Comparison of ENCODE assay signal across 12 mouse cellular contexts in the genomic region with DNA sequence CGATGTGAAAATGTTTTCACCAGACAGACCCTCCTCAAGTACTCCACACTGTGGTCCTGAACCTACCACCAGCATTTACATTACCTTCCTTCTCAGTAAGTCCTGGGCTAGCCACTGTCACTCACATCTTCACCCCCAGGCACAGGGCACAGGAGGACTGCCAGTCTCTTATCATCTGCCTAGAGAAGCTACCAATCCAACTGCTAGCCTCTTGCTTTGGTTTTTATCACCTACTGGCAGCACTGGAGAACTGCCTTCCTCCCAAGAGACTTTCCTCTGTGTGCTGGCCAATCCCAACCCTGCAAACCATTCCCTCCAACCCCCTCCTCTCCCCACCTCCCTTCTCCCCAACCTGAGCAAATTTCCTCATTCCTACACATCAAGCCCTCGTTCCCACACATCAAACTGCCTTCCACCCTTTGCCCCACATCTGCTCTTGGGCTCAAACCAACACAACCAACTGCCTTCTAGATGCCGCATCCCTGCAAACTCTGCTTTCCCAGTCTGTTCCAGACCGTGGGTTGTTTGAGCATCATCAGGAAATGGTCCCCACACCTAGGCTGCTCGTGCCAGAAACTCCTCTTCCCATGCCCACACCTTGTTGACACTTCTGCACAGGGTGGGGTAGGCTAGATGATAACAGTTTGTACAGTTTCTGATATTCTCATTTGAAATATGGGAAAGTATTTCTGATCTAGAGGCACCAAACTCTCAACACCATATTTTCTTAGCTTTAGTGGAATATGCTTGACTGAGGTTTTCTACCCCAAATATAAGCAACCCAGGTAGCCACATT. TPM values are rescaled to one million over a fixed set of nuclear protein-coding genes. Genes with fewer than 3 reads are reported as not detected.
DNase-seq lines count a peak whose midpoint lies in the region; ATAC-seq and TF ChIP-seq lines count a peak whose summit lies in the region.
"Had no signal": no experiment of that assay in that cellular context is flagged by ENCODE, and none has a peak within 500 bp of the region (broad histone marks: within the 10 kb centered on the region; RNA-seq: fewer than 3 reads in every experiment).

No protein-coding gene starts in this region.

- peak in 1 of 2 experiments; percentile 32 for DNase-seq in heart, adult 2 months
- no peak for DNase-seq in heart, postnatal 14 days
- DNase-seq in lung, postnatal 0 days (ENCODE audit: low spot score) = no peak
- no peak for DNase-seq in lung, postnatal 14 days
- DNase-seq in liver, embryonic 14.5 days (ENCODE audit: low read depth in 3 of 3, low spot score in 3 of 3) = peak; percentile 75 to 79 (median 78)
- no peak for DNase-seq in ovary, adult 18-20 months (ENCODE audit: low spot score)
- no peak for DNase-seq in adrenal gland, postnatal 25 days
- DNase-seq in midbrain, embryonic 14.5 days = no peak
- DNase-seq: cerebellum, postnatal 10 days; right cerebral cortex, postnatal 25 days had no signal

- H3K27ac ChIP-seq in heart, adult 2 months = peak overlapping the region; percentile 78
- H3K27ac ChIP-seq in lung, postnatal 0 days (ENCODE audit: low read length) = no peak overlapping the region
- H3K27ac ChIP-seq in liver, embryonic 14.5 days = peak overlapping the region; percentile 100
- H3K27ac ChIP-seq in midbrain, embryonic 14.5 days (replicated peaks; ENCODE audit: low read depth, low read length) = no peak overlapping the region
- H3K27ac ChIP-seq: embryonic facial prominence, embryonic 15.5 days had no signal

- no peak overlapping the region for H3K9ac ChIP-seq in heart, adult 2 months (ENCODE audit: low read depth, low read length)
- no peak overlapping the region for H3K9ac ChIP-seq in lung, postnatal 0 days (replicated peaks; ENCODE audit: low read depth)
- H3K9ac ChIP-seq in liver, embryonic 14.5 days (replicated peaks) = peak overlapping the region; percentile 84
- no peak overlapping the region for H3K9ac ChIP-seq in midbrain, embryonic 14.5 days (replicated peaks; ENCODE audit: low read length)
- H3K9ac ChIP-seq: embryonic facial prominence, embryonic 15.5 days had no signal

- TF ChIP-seq EP300 in heart, adult 2 months (IDR thresholded peaks at IDR 0.05; ENCODE audit: insufficient read depth, low read depth, low read length) = 0 out of 2 replicates have a peak, but pooled peaks have one; percentile 39
- no peak for TF ChIP-seq EP300 in lung, postnatal 0 days (IDR thresholded peaks at IDR 0.05)
- peak; percentile 70 for TF ChIP-seq EP300 in liver, embryonic 14.5 days (IDR thresholded peaks at IDR 0.05; ENCODE audit: low read depth)

- H3K36me3 ChIP-seq in heart, adult 2 months (ENCODE audit: control insufficient read depth, insufficient read depth, low read length) = peaks cover 41% of the 10 kb centered on the region
- H3K36me3 ChIP-seq in lung, postnatal 0 days (ENCODE audit: insufficient read depth, low read length) = no peaks in the 10 kb centered on the region
- H3K36me3 ChIP-seq in liver, embryonic 14.5 days (replicated peaks; ENCODE audit: control insufficient read depth, insufficient read depth, low read depth) = no peaks in the 10 kb centered on the region; the same call in 1 of the 2 replicates
- H3K36me3 ChIP-seq in midbrain, embryonic 14.5 days (ENCODE audit: control insufficient read depth, insufficient read depth, low read length) = no peaks in the 10 kb centered on the region
- H3K36me3 ChIP-seq: embryonic facial prominence, embryonic 15.5 days had no signal

- TF ChIP-seq POLR2A in heart, adult 2 months (IDR thresholded peaks at IDR 0.05; ENCODE audit: insufficient read depth, low read depth, low read length) = no peak

- H3K4me2 ChIP-seq in lung, postnatal 0 days (replicated peaks; ENCODE audit: low read depth, low read length) = no peak overlapping the region
- H3K4me2 ChIP-seq in liver, embryonic 14.5 days (ENCODE audit: low read depth) = peak overlapping the region; percentile 96
- no peak overlapping the region for H3K4me2 ChIP-seq in midbrain, embryonic 14.5 days (ENCODE audit: low read length)
- H3K4me2 ChIP-seq: embryonic facial prominence, embryonic 15.5 days had no signal

- intact Hi-C loops in heart, adult 2 months (cut with DNase I) = no loop called here
- intact Hi-C loops in heart, postnatal 14 days (cut with DNase I) = no loop called here

- ATAC-seq in lung, postnatal 0 days = peak; percentile 16; the same call in 1 of the 2 replicates
- peak; percentile 81 for ATAC-seq in liver, embryonic 14.5 days (ENCODE audit: insufficient read depth)
- no peak for ATAC-seq in midbrain, embryonic 14.5 days (ENCODE audit: low FRiP score, low TSS enrichment)
- ATAC-seq: midbrain, embryonic 16.5 days had no signal

- WGBS in heart, adult 2 months = 29% methylated on average over 5 of the region's 5 CpGs
- WGBS in lung, postnatal 0 days = 50% methylated on average over 5 of the region's 5 CpGs
- WGBS in liver, embryonic 14.5 days (ENCODE audit: insufficient replicate concordance) = 34% methylated on average over 5 of the region's 5 CpGs
- WGBS in midbrain, embryonic 14.5 days = 86% methylated on average over 5 of the region's 5 CpGs

- peaks cover 50% of the 10 kb centered on the region for H3K4me1 ChIP-seq in heart, adult 2 months (ENCODE audit: control insufficient read depth, insufficient read depth, low read length)
- peaks cover 16% of the 10 kb centered on the region; the same call in 1 of the 2 replicates for H3K4me1 ChIP-seq in lung, postnatal 0 days (ENCODE audit: insufficient read depth, low read depth, low read length)
- peaks cover 83 to 84% of the 10 kb centered on the region in 2 experiments for H3K4me1 ChIP-seq in liver, embryonic 14.5 days (replicated peaks; ENCODE audit: control insufficient read depth in 2 of 2, insufficient read depth in 2 of 2, low read length in 1 of 2)
- H3K4me1 ChIP-seq in midbrain, embryonic 14.5 days (ENCODE audit: control insufficient read depth, insufficient read depth, low read length) = no peaks in the 10 kb centered on the region

- TF ChIP-seq CTCF in heart, adult 2 months (IDR thresholded peaks at IDR 0.05) = peak; percentile 60
- peak; percentile 25 for TF ChIP-seq CTCF in lung, postnatal 0 days (IDR thresholded peaks at IDR 0.05)
- TF ChIP-seq CTCF in liver, embryonic 14.5 days (IDR thresholded peaks at IDR 0.05; ENCODE audit: low read depth) = peak; percentile 77

- H3K9me3 ChIP-seq in lung, postnatal 0 days (ENCODE audit: low read length) = no peaks in the 10 kb centered on the region
- no peaks in the 10 kb centered on the region for H3K9me3 ChIP-seq in liver, embryonic 14.5 days (ENCODE audit: control insufficient read depth, low read length)
- no peaks in the 10 kb centered on the region for H3K9me3 ChIP-seq in midbrain, embryonic 14.5 days (ENCODE audit: control insufficient read depth, low read length)
- H3K9me3 ChIP-seq: embryonic facial prominence, embryonic 15.5 days had no signal

- no peaks in the 10 kb centered on the region; the same call in 1 of the 2 replicates for H3K79me2 ChIP-seq in heart, adult 2 months (replicated peaks; ENCODE audit: control insufficient read depth, insufficient read depth, low read length)

- no peak overlapping the region for H3K4me3 ChIP-seq in heart, adult 2 months
- no peak overlapping the region for H3K4me3 ChIP-seq in lung, postnatal 0 days (ENCODE audit: low read depth, low read length)
- peak overlapping the region; percentile 47 to 53 for H3K4me3 ChIP-seq in liver, embryonic 14.5 days (ENCODE audit: insufficient read depth in 1 of 2, low read depth in 2 of 2, low read length in 2 of 2)
- H3K4me3 ChIP-seq in midbrain, embryonic 14.5 days (replicated peaks; ENCODE audit: low read depth, low read length) = no peak overlapping the region
- H3K4me3 ChIP-seq: embryonic facial prominence, embryonic 15.5 days had no signal

- no peaks in the 10 kb centered on the region for H3K27me3 ChIP-seq in heart, adult 2 months (ENCODE audit: control insufficient read depth, insufficient read depth, low read length)
- H3K27me3 ChIP-seq in lung, postnatal 0 days (replicated peaks; ENCODE audit: insufficient read depth, low read length) = no peaks in the 10 kb centered on the region
- no peaks in the 10 kb centered on the region for H3K27me3 ChIP-seq in liver, embryonic 14.5 days (ENCODE audit: control insufficient read depth, insufficient read depth, low read length)
- no peaks in the 10 kb centered on the region for H3K27me3 ChIP-seq in midbrain, embryonic 14.5 days (ENCODE audit: control insufficient read depth, insufficient read depth, low read length)
- H3K27me3 ChIP-seq: embryonic facial prominence, embryonic 15.5 days had no signal

RNA-seq across cellular contexts. Expression of a gene that starts 40.6 kb away (rescaled TPM):
- total RNA-seq in heart, adult 2 months (2021) = 100 to 1,000 TPM; 200 to 246 TPM
- 111 and 169 TPM in 2 replicates for polyA plus RNA-seq in heart, adult 2 months (2012; rRNA removed)
- total RNA-seq in heart, postnatal 14 days (2021) = 100 to 1,000 TPM; 156 to 165 TPM
- 46.7 and 51.7 TPM in 2 replicates for polyA plus RNA-seq in lung, postnatal 0 days (2015; fragmentation: Nextera tagmentation; extraction: Ambion mirVana)
- polyA plus RNA-seq in liver, embryonic 14.5 days (2012; rRNA removed) = 30.1 and 39.7 TPM in 2 replicates
- 32.8 and 37.6 TPM in 2 replicates for polyA plus RNA-seq in liver, embryonic 14.5 days (2014; fragmentation: Nextera tagmentation; extraction: Ambion mirVana)
- total RNA-seq in adrenal gland, postnatal 25 days (2021) = 80.8 and 94.8 TPM in 2 replicates
- polyA plus RNA-seq in midbrain, embryonic 14.5 days (2014; fragmentation: Nextera tagmentation; extraction: Ambion mirVana) = 14.5 and 17.7 TPM in 2 replicates

Comparison
In these comparisons a context has a peak if more than half of its experiments do, and no peak if none do; other contexts are left out.
1. DNase-seq: peak in liver, embryonic 14.5 days (3 of 3); none in heart, postnatal 14 days (0 of 2), lung, postnatal 0 days (single experiment), lung, postnatal 14 days (single experiment), ovary, adult 18-20 months (single experiment), adrenal gland, postnatal 25 days (single experiment) and midbrain, embryonic 14.5 days (single experiment).
2. H3K27ac ChIP-seq: peak in heart, adult 2 months (single experiment) and liver, embryonic 14.5 days (single experiment); none in lung, postnatal 0 days (single experiment) and midbrain, embryonic 14.5 days (single experiment).
3. H3K4me3 ChIP-seq: peak in liver, embryonic 14.5 days (2 of 2); none in heart, adult 2 months (single experiment), lung, postnatal 0 days (single experiment) and midbrain, embryonic 14.5 days (single experiment).
4. CTCF ChIP-seq: peak in every context shown above with its lines; median percentile 77 in liver, embryonic 14.5 days; 60 in heart, adult 2 months; 25 in lung, postnatal 0 days.